Mouse (Mus musculus) olfactory bulb, adult 2 months (tissue): ENCODE results near the gene Stx12. TPM values are rescaled to one million over a fixed set of nuclear protein-coding genes. Genes with fewer than 3 reads are reported as not detected.

Experiments used
- H3K27ac ChIP-seq: fragments of 200-500 bp; 2 replicates; pipeline ENCODE4 v1.5.1; 2012; ENCODE audit warnings: low read depth, low read length; ENCODE audit not compliant: insufficient read depth
- H3K4me1 ChIP-seq: fragments of 200-500 bp; 2 replicates; pipeline ENCODE4 v1.6.1; 2012; ENCODE audit warnings: low read length; ENCODE audit not compliant: control insufficient read depth, insufficient read depth
- H3K4me3 ChIP-seq: fragments of 200-500 bp; 2 replicates; pipeline ENCODE4 v1.5.1; 2012; ENCODE audit warnings: mild to moderate bottlenecking, low read depth, low read length, moderate library complexity; ENCODE audit not compliant: insufficient read depth
- CTCF ChIP-seq: fragments of 200-500 bp; IDR thresholded peaks from 2 replicates; pipeline ENCODE4 v1.5.1; 2012; ENCODE audit warnings: low read depth, mild to moderate bottlenecking, low read length, moderate library complexity; ENCODE audit not compliant: insufficient read depth
- POLR2A ChIP-seq: fragments of 200-500 bp; IDR thresholded peaks from 2 replicates; pipeline ENCODE4 v1.6.1; 2012; ENCODE audit warnings: mild to moderate bottlenecking, low read depth, low read length, moderate library complexity; ENCODE audit not compliant: insufficient read depth
- WGBS: fragments of 180-500 bp; shearing (Covaris S2); methylation state at CpG from one replicate; pipeline ENCODE4 v1.1.7; 2018; 5-methylcytosine and 5-hydroxymethylcytosine counted together
- polyA plus RNA-seq: library from polyadenylated mRNA; stranded (reverse); fragments of >200 nt; gene quantifications from 2 replicates; pipeline ENCODE4 v1.2.4, GENCODE M21; 2012; ENCODE audit warnings: low replicate concordance; ENCODE audit not compliant: missing spikeins, insufficient read depth, insufficient read length

The Stx12 gene
- polyA plus RNA-seq, 1 experiment = not detected

GRCm38 (mm10) chr4:132912156-132912555 is 27.8 kb upstream of the Stx12 start:
- Histone ChIP-seq H3K27ac (no peak overlapping the region), H3K4me1 (peaks cover 6% of the 10 kb centered on the region; the same call in 1 of the 2 replicates), H3K4me3 (no peak overlapping the region)
- WGBS = 84% methylated on average over 6 of the region's 6 CpGs
- TF ChIP-seq CTCF (no peak), POLR2A (no peak)

- Histone ChIP-seq H3K4me1 (no peaks in the 10 kb centered on the region), H3K27ac (no peak overlapping the region), H3K4me3 (no peak overlapping the region)
- WGBS = 84% methylated on average over 5 of the region's 5 CpGs
- no peak for TF ChIP-seq POLR2A
- no peak for TF ChIP-seq CTCF
These were observed 21.6 kb upstream of the Stx12 start for GRCm38 (mm10) chr4:132905843-132906360.

GRCm38 (mm10) chr4:132904765-132905309 is 20.5 kb upstream of the Stx12 start:
- WGBS = 86% methylated on average over 9 of the region's 9 CpGs
- Histone ChIP-seq H3K27ac (no peak overlapping the region), H3K4me3 (no peak overlapping the region), H3K4me1 (no peaks in the 10 kb centered on the region)
- TF ChIP-seq CTCF (no peak), POLR2A (no peak)

- no peak overlapping the region for H3K4me3 ChIP-seq
- no peak overlapping the region for H3K27ac ChIP-seq
- 86% methylated on average over 2 of the region's 2 CpGs for WGBS
- TF ChIP-seq POLR2A = no peak
- TF ChIP-seq CTCF = no peak
- no peaks in the 10 kb centered on the region for H3K4me1 ChIP-seq
These were observed 19.8 kb upstream of the Stx12 start for GRCm38 (mm10) chr4:132904071-132904470.

GRCm38 (mm10) chr4:132898197-132898596 is 13.9 kb upstream of the Stx12 start:
- Histone ChIP-seq H3K4me1 (peaks cover 5% of the 10 kb centered on the region), H3K27ac (no peak overlapping the region), H3K4me3 (no peak overlapping the region)
- TF ChIP-seq POLR2A = no peak
- no peak for TF ChIP-seq CTCF
- 88% methylated on average over 9 of the region's 9 CpGs for WGBS

GRCm38 (mm10) chr4:132894402-132894801 is 10.1 kb upstream of the Stx12 start:
- no peak for TF ChIP-seq POLR2A
- TF ChIP-seq CTCF = no peak
- Histone ChIP-seq H3K27ac (no peak overlapping the region), H3K4me3 (no peak overlapping the region), H3K4me1 (peaks cover 5% of the 10 kb centered on the region)
- WGBS = 11% methylated on average over 7 of the region's 7 CpGs

GRCm38 (mm10) chr4:132884844-132885374 is 600 bp upstream of the Stx12 start:
- Histone ChIP-seq H3K4me1 (no peaks in the 10 kb centered on the region), H3K27ac (no peak overlapping the region), H3K4me3 (peak overlapping the region; percentile 85)
- no peak for TF ChIP-seq POLR2A
- no peak for TF ChIP-seq CTCF
- WGBS = 6% methylated on average over 9 of the region's 9 CpGs

GRCm38 (mm10) chr4:132883561-132884063 is 697 bp downstream of the Stx12 start:
- peak overlapping the region; percentile 85 for H3K4me3 ChIP-seq
- TF ChIP-seq CTCF (no peak), POLR2A (no peak)
- H3K4me1 ChIP-seq = no peaks in the 10 kb centered on the region
- H3K27ac ChIP-seq = peak overlapping the region; percentile 5; the same call in 1 of the 2 replicates
- WGBS = 1% methylated on average over 21 of the region's 21 CpGs

- 90% methylated on average over 7 of the region's 7 CpGs for WGBS
These were observed 9.8 kb downstream of the Stx12 start for GRCm38 (mm10) chr4:132874363-132875097.

More at GRCm38 (mm10) chr4:132874363-132875097, 9.8 kb downstream of the Stx12 start:
- Histone ChIP-seq H3K27ac (no peak overlapping the region), H3K4me3 (no peak overlapping the region), H3K4me1 (no peaks in the 10 kb centered on the region)
- TF ChIP-seq POLR2A (no peak), CTCF (no peak)
